Mouse (Mus musculus) urinary bladder, postnatal 4 days (tissue): ENCODE measurements around the gene Bpnt1.

Experiments used
- DNase-seq, 2 experiments: peaks; one replicate each; pipeline ENCODE4 v3.0.0; 2021 to 2022; ENCODE audit warnings: low spot score in 2 of 2

Gene Bpnt1

GRCm38 (mm10) chr1:185401615-185402014 lies 69.7 kb downstream of the Bpnt1 start:
- DNase-seq = no peak

GRCm38 (mm10) chr1:185404021-185404420 lies 72.1 kb downstream of the Bpnt1 start:
- no peak for DNase-seq

GRCm38 (mm10) chr1:185405921-185406320 lies 74.0 kb downstream of the Bpnt1 start:
- DNase-seq = no peak
